Mouse (Mus musculus) monocyte, adult 2 months (primary cell): ENCODE data around the gene Celf3.

Source experiments
- DNase-seq, 2 experiments: peaks; one replicate each; pipeline ENCODE4 v3.0.0; 2022; ENCODE audit warnings: low spot score in 2 of 2, low read depth in 1 of 2

Celf3 gene

GRCm38 (mm10) chr3:94477981-94478422 is at the start of gene Celf3:
Celf3 (plus strand) TSS chr3:94478295.
- DNase-seq: no peak

GRCm38 (mm10) chr3:94430980-94431379 is 47.1 kb upstream of the Celf3 start:
- no peak for DNase-seq

- DNase-seq: no peak
Observed at GRCm38 (mm10) chr3:94434305-94434704, 43.8 kb upstream of the Celf3 start.

GRCm38 (mm10) chr3:94436420-94436819 is 41.7 kb upstream of the Celf3 start:
- no peak for DNase-seq

DNA sequence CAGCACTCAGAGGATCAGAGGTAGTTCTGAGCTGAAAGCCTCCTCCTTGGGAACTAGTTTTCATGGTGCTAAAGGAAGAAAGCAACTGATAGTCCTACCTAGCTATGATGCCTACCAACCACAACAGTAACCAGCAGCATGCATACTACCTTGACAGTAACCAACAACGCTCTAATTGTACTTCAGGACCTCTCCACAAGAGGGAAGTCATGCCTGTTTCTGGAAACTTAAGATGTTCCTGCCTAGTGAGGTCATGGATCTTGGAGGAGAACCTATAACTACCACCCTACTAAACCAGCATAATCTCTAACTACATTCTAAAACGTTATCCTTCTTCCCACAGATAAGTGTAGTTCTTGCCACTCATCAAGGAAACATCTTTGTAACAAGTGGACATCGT is 36.9 kb upstream of the Celf3 start:
- DNase-seq: no peak

DNA sequence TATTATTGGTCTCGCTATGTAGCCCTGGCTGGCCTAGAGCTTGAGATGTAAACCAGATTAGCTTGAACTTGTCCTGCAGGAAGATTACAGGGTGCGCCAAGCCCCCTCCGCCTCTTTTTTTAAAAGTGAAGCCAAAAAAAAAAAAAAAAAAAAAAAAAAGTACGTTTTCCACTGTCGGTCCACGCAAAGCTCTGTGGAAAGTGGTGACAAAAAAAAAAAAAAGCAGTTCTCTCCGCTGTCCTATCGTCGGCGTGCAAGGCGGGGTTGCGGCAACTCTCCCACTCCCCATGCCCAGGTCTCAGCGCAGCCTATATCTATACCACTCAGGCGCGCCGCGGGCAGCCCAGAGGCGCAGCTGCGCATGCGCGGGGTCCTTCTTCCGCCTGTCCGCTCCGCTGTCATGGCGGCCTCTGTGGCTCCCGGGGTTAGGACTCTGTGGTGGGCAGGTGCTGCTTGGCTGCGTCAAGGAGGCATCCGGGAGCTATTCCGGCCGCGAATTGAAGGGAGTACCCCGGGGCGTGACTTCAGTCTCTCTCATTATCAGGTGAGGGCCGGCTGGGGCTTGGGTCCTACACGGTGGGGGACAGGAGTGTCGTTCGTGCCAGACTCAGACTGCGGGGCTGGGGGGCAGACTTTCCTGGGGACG is 35.0 kb upstream of the Celf3 start, which contains the start of gene Mrpl9:
TSS of gene Mrpl9 (plus strand) at position 368 of the 646 bp plus-strand sequence.
- peak; percentile 64 to 84 for DNase-seq

- DNase-seq: no peak
Observed at GRCm38 (mm10) chr3:94443597-94443964, 34.5 kb upstream of the Celf3 start, which contains the start of gene Oaz3. Oaz3 (minus strand) TSS chr3:94443915.

- no peak for DNase-seq
Observed at GRCm38 (mm10) chr3:94449377-94449776, 28.7 kb upstream of the Celf3 start.

- DNase-seq: peak; percentile 33 to 44
Observed at GRCm38 (mm10) chr3:94456529-94457000, 21.5 kb upstream of the Celf3 start.

DNA sequence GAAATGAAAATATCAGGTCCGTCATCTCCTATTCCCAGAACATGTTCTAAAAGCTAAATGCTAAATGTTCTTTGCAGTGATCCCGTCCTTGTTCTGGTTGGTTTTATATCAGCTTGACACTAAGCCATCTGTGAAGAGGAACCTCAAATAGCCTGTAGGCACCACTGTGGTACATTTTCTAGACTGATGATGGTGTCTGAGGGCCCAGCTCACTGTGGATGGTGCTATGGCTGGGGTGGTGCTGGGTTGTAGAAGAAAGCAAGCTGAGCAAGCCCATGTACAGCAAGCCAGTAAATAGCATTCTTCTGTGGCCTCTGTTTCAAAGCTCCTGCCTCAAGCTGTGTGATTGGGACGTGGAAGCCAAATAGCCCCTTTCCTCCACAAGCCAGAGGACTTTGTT is 21.0 kb upstream of the Celf3 start:
- no peak for DNase-seq

- DNase-seq: no peak
Observed at GRCm38 (mm10) chr3:94459834-94460233, 18.3 kb upstream of the Celf3 start.

DNA sequence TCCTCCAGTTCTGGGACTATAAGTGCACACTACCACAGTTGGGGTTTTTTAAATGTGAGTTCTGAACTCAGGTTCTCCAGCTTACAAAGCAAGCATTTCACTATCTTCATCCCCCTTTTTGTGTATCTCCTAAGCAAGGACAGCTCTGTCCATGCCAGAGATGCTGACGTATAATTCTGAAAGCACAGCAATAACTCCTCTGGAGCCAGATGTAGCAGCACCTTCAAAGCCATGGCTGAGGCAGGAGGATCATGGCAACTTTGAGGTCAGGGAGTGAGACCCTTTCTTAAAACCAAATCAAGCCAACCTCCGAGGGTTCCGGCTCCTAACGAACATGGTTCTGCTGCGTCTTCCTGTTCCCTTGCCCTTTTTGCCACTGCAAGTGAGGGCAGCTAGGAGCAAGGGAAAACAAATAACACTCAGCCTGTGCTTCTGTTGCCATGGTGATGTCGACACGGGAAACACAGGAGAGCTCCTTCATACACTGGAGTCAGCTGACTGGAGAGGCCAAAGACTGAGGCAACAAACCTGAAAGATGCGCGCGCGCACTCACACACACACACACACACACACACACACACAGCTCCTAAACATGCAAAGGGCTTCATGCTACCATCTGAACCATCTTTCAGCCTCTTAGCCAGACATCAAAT is 14.0 kb upstream of the Celf3 start:
- DNase-seq: no peak

DNA sequence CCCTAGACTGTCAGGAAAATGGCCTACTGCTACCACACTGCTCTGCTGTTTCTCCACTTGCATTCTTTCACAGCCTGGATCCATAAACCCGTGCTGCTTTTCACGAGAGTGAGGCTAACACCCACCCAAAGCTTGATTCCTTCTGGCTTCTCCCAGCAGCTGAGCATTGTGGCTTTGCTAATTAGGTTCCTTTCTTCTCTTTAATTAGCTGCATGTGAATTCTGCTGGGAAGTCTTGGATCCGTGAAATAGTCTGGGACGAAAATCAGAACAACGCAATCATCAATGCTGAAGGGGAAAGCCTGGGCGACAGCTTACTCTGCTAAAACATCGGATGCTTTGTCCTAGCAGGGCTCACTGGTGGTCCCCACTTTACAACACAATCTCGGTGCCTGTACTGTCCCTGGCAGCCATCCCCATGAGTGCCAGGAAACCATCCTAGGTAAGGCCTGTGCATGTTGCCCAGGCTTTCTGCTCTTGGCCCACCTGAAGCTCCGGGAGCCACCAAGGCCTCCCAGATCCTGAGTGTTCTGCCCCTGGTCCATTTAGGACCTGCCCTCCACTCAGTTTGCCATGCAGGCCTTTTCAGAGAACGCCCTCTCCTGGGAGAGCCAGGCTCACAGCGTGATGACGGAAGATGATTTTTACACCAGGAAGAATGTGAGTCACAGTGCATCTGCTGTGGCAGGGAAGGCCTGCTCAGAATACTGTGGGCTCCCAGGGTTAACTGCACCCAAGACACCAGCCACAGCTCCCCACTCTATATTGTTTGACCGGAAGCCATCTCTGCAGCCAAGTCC is 12.3 kb upstream of the Celf3 start:
- no peak for DNase-seq

GRCm38 (mm10) chr3:94468931-94469330 is 9.2 kb upstream of the Celf3 start:
- DNase-seq: no peak

DNA sequence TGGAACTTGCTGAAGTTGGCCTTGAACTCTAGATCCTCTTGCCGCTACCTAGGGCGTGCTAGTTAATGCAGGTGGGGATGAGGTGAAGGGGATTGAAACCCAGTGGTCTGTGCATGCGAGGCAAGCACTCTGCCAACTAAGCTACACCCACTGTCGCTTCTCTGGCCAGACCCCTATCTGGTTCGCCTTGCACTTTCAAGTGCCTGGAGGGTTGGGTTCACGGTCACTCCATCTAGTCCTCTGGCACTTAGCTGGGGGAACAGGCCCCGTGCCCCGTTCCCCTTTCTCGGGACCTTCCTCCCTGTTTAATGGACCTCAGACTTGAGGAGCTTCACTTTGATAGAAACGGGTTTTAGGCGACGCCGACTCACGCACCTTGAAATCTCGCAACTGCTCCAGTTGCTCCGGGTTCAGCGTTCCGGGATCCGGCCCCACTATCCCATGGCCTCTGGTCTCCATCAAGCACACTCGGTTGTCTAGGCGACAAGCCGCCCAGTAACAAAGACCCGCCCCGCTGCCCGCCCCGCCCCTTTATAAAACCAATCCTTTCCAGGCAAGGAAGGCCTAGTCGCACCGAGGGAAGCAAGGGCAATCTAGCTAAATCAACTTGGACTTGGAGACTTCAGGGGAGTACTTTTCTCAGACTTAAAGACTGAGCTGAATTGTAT is 5.5 kb upstream of the Celf3 start:
- DNase-seq: no peak

- no peak for DNase-seq
Observed at GRCm38 (mm10) chr3:94473115-94473505, 5.0 kb upstream of the Celf3 start.

GRCm38 (mm10) chr3:94473567-94474232 is 4.4 kb upstream of the Celf3 start:
- no peak for DNase-seq

DNA sequence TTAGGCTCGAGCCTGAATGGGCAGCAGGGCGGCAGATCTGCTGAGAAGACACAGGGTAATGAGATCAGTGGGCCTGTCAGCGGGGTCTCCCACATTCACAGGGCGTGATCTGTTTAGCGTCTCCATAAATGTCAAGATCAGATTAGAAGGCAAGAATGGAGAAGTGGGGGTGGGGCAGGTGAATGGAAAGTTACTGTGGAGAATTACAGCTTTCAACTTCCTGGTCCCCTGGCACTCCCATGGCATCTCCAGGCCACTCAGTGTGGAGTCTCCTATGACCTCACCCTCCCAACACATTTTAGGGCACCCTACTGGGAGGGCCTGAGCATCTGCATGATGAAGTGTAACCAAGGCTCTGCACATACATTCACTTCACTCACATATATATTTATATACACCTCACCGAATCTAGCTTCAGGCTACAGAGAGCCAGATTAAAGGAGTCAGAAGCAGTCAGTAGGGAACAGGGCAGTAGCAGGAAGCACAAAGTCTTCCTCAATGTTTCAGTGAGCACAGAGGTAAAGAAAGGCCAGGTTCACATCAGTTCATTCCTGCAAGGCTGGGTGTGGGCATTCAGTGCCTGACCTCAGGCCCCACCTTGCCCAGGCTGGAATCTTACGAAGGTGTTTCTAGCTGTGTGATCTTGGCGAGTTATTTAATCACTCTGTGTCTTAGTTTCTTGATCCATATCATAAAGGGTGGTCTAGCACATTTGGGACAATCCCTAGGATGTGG is 1.6 kb upstream of the Celf3 start:
- no peak for DNase-seq

- no peak for DNase-seq
Observed at GRCm38 (mm10) chr3:94477444-94477843, 651 bp upstream of the Celf3 start.

GRCm38 (mm10) chr3:94478591-94479169 is 585 bp downstream of the Celf3 start:
- DNase-seq: no peak
